Mouse (Mus musculus) kidney, adult 2 months (tissue): ENCODE measurements around the gene Oas1f. TPM values are rescaled to one million over a fixed set of nuclear protein-coding genes. Genes with fewer than 3 reads are reported as not detected.
"Not testable (repeated sequence)": the region's sequence is repeated elsewhere in the genome, so short reads cannot be mapped to it uniquely, and the experiment has no call there.

ENCODE experiments used
- DNase-seq: peaks from one replicate; pipeline ENCODE4 v3.0.0; 2021
- H3K27ac ChIP-seq: fragments of 200-500 bp; 2 replicates; pipeline ENCODE4 v1.5.1; 2012; ENCODE audit warnings: low read depth, low read length, control low read depth, inconsistent platforms; ENCODE audit not compliant: insufficient read depth
- H3K27me3 ChIP-seq: fragments of 200-500 bp; replicated peaks from 2 replicates; pipeline ENCODE4 v1.6.1; 2012; ENCODE audit warnings: mild to moderate bottlenecking, moderate library complexity, low read length, inconsistent platforms; ENCODE audit not compliant: control insufficient read depth, insufficient read depth
- H3K36me3 ChIP-seq: fragments of 200-500 bp; 2 replicates; pipeline ENCODE4 v1.6.1; 2012; ENCODE audit warnings: mild to moderate bottlenecking, moderate library complexity, low read length, inconsistent platforms; ENCODE audit not compliant: control insufficient read depth, insufficient read depth
- H3K4me1 ChIP-seq: fragments of 200-500 bp; 2 replicates; pipeline ENCODE4 v1.6.1; 2011; ENCODE audit warnings: low read length; ENCODE audit not compliant: control insufficient read depth, insufficient read depth
- H3K4me3 ChIP-seq: fragments of 200-500 bp; 2 replicates; pipeline ENCODE4 v1.5.1; 2011; ENCODE audit warnings: mild to moderate bottlenecking, low read depth, low read length, control low read depth; ENCODE audit not compliant: insufficient read depth
- CTCF ChIP-seq: fragments of 200-500 bp; conservative IDR thresholded peaks from 2 replicates; pipeline ENCODE4 v1.5.1; 2011; ENCODE audit warnings: low read depth, mild to moderate bottlenecking, control low read depth, low read length, moderate library complexity, mixed read lengths; ENCODE audit not compliant: insufficient read depth, insufficient read length
- POLR2A ChIP-seq: fragments of 200-500 bp; IDR thresholded peaks from one replicate; pipeline ENCODE4 v1.6.1; 2011; ENCODE audit warnings: low read depth, low read length, control low read depth
- WGBS: fragments of 180-500 bp; shearing (Covaris S2); methylation state at CpG from one replicate; pipeline ENCODE4 v1.1.7; 2018; 5-methylcytosine and 5-hydroxymethylcytosine counted together
- polyA plus RNA-seq: library from polyadenylated mRNA; depleted of rRNA; stranded (reverse); fragments of >200 nt; gene quantifications from 2 replicates; pipeline ENCODE4 v1.2.3, GENCODE M21; 2012

Oas1f gene
- polyA plus RNA-seq, 1 experiment = 0.08 TPM

GRCm38 (mm10) chr5:120849601-120850136, 2.5 kb downstream of the Oas1f start:
- no peak overlapping the region for H3K27ac ChIP-seq
- no peak overlapping the region for H3K4me3 ChIP-seq
- TF ChIP-seq POLR2A (no peak), CTCF (peak; percentile 68)
- no peaks in the 10 kb centered on the region for H3K36me3 ChIP-seq
- H3K4me1 ChIP-seq = no peaks in the 10 kb centered on the region
- peak; percentile 40 for DNase-seq
- no peaks in the 10 kb centered on the region for H3K27me3 ChIP-seq
- 66% methylated on average over 3 of the region's 3 CpGs for WGBS

- no peaks in the 10 kb centered on the region for H3K36me3 ChIP-seq
- no peak for DNase-seq
- H3K27ac ChIP-seq = no peak overlapping the region
- H3K4me1 ChIP-seq = no peaks in the 10 kb centered on the region
- WGBS = 80% methylated on average over 2 of the region's 2 CpGs
- TF ChIP-seq CTCF (no peak), POLR2A (no peak)
- H3K27me3 ChIP-seq = no peaks in the 10 kb centered on the region
- H3K4me3 ChIP-seq = no peak overlapping the region
These were observed 12.1 kb downstream of the Oas1f start for GRCm38 (mm10) chr5:120859241-120859640.

- Histone ChIP-seq H3K4me1 (no peaks in the 10 kb centered on the region), H3K4me3 (no peak within 1 kb of the TSS), H3K36me3 (no peaks in the 10 kb centered on the region), H3K27me3 (no peaks in the 10 kb centered on the region), H3K27ac (no peak within 1 kb of the TSS)
- WGBS = 49% methylated on average over 4 of the region's 4 CpGs
- no peak for DNase-seq
- TF ChIP-seq POLR2A = no peak
- no peak for TF ChIP-seq CTCF
These were observed 14.0 kb downstream of the Oas1f start, which contains the start of gene Oas1h for GRCm38 (mm10) chr5:120861121-120861520. TSS of gene Oas1h (plus strand) at chr5:120861421.

- Histone ChIP-seq H3K27me3 (no peaks in the 10 kb centered on the region), H3K4me3 (no peak overlapping the region), H3K27ac (no peak overlapping the region), H3K4me1 (no peaks in the 10 kb centered on the region), H3K36me3 (no peaks in the 10 kb centered on the region)
- DNase-seq = no peak
- WGBS = 74% methylated on average over 3 of the region's 3 CpGs
- TF ChIP-seq CTCF (peak; percentile 39), POLR2A (no peak)
These were observed 18.2 kb downstream of the Oas1f start for GRCm38 (mm10) chr5:120865336-120865860.

GRCm38 (mm10) chr5:120869436-120870015, 22.4 kb downstream of the Oas1f start:
- H3K4me3 ChIP-seq = no peak overlapping the region
- WGBS = 83% methylated on average over 7 of the region's 7 CpGs
- DNase-seq = no peak

GRCm38 (mm10) chr5:120870081-120870480, 22.9 kb downstream of the Oas1f start:
- no peak for DNase-seq
- H3K36me3 ChIP-seq = no peaks in the 10 kb centered on the region
- no peaks in the 10 kb centered on the region for H3K4me1 ChIP-seq
- no peaks in the 10 kb centered on the region for H3K27me3 ChIP-seq
- no peak for TF ChIP-seq CTCF
- TF ChIP-seq POLR2A = no peak
- no peak overlapping the region for H3K4me3 ChIP-seq
- 62% methylated on average over 3 of the region's 3 CpGs for WGBS
- no peak overlapping the region for H3K27ac ChIP-seq

More at GRCm38 (mm10) chr5:120869436-120870015, 22.4 kb downstream of the Oas1f start:
- no peaks in the 10 kb centered on the region for H3K36me3 ChIP-seq
- TF ChIP-seq POLR2A (no peak), CTCF (no peak)
- no peak overlapping the region for H3K27ac ChIP-seq
- no peaks in the 10 kb centered on the region for H3K4me1 ChIP-seq
- H3K27me3 ChIP-seq = no peaks in the 10 kb centered on the region

GRCm38 (mm10) chr5:120870782-120871181, 23.6 kb downstream of the Oas1f start:
- Histone ChIP-seq H3K4me1 (no peaks in the 10 kb centered on the region), H3K36me3 (no peaks in the 10 kb centered on the region), H3K27me3 (no peaks in the 10 kb centered on the region), H3K27ac (no peak overlapping the region), H3K4me3 (no peak overlapping the region)
- TF ChIP-seq POLR2A (no peak), CTCF (no peak)
- no peak for DNase-seq
- WGBS = 31% methylated on average over 7 of the region's 7 CpGs

- no peak for DNase-seq
- WGBS = 31% methylated on average over 2 of the region's 2 CpGs
- Histone ChIP-seq H3K27me3 (no peaks in the 10 kb centered on the region), H3K27ac (no peak overlapping the region), H3K4me3 (no peak overlapping the region), H3K36me3 (no peaks in the 10 kb centered on the region), H3K4me1 (no peaks in the 10 kb centered on the region)
- TF ChIP-seq CTCF (no peak), POLR2A (no peak)
These were observed 24.3 kb downstream of the Oas1f start for GRCm38 (mm10) chr5:120871469-120871868.

GRCm38 (mm10) chr5:120876839-120877238, 29.7 kb downstream of the Oas1f start:
- H3K4me1 ChIP-seq, DNase-seq, H3K36me3 ChIP-seq, H3K27me3 ChIP-seq, H3K27ac ChIP-seq, H3K4me3 ChIP-seq: not testable (repeated sequence)
- WGBS = 58% methylated on average over 2 of the region's 3 CpGs

- H3K27me3 ChIP-seq, H3K4me3 ChIP-seq, H3K4me1 ChIP-seq, H3K27ac ChIP-seq, DNase-seq, H3K36me3 ChIP-seq: not testable (repeated sequence)
- WGBS = 70% methylated on average over 2 of the region's 2 CpGs
These were observed 30.2 kb downstream of the Oas1f start for GRCm38 (mm10) chr5:120877407-120877806.

GRCm38 (mm10) chr5:120878803-120879202, 31.6 kb downstream of the Oas1f start:
- not testable (repeated sequence) for H3K4me1 ChIP-seq, H3K27me3 ChIP-seq, DNase-seq, H3K36me3 ChIP-seq, H3K4me3 ChIP-seq, H3K27ac ChIP-seq
- 65% methylated on average over 2 of the region's 2 CpGs for WGBS
